Mouse (Mus musculus) embryonic facial prominence, embryonic 14.5 days (tissue): ENCODE results near the gene 4933402J07Rik. TPM values are rescaled to one million over a fixed set of nuclear protein-coding genes. Genes with fewer than 3 reads are reported as not detected.

Experiments used
- ATAC-seq: fragments of 200-750 bp; cut with Nextera tagmentation; 2 replicates; pipeline ENCODE4 v1.8.0; 2017; ENCODE audit warnings: low read depth, moderate number of reproducible peaks, moderate TSS enrichment
- DNase-seq: peaks from one replicate; pipeline ENCODE4 v3.0.0-alpha.2; 2015; ENCODE audit warnings: low spot score
- H3K27ac ChIP-seq: fragments of 300-500 bp; sonication (generic); replicated peaks from 2 replicates; pipeline ENCODE4 v1.5.1; 2014; ENCODE audit warnings: low read depth, mild to moderate bottlenecking, low read length, moderate library complexity
- H3K27me3 ChIP-seq: fragments of 300-500 bp; sonication (generic); replicated peaks from 2 replicates; pipeline ENCODE4 v1.6.1; 2014; ENCODE audit warnings: low read length; ENCODE audit not compliant: control insufficient read depth, insufficient read depth
- H3K36me3 ChIP-seq: fragments of 300-500 bp; sonication (generic); 2 replicates; pipeline ENCODE4 v1.6.1; 2014; ENCODE audit warnings: low read length, mixed read lengths; ENCODE audit not compliant: control insufficient read depth, insufficient read depth
- H3K4me1 ChIP-seq: fragments of 300-500 bp; sonication (generic); 2 replicates; pipeline ENCODE4 v1.6.1; 2014; ENCODE audit warnings: antibody characterized with exemption, low read length; ENCODE audit not compliant: control insufficient read depth, insufficient read depth
- H3K4me2 ChIP-seq: fragments of 300-500 bp; sonication (generic); 2 replicates; pipeline ENCODE4 v1.6.1; 2014; ENCODE audit warnings: low read depth, mild to moderate bottlenecking, low read length, moderate library complexity, mixed read lengths
- H3K4me3 ChIP-seq: fragments of 300-500 bp; sonication (generic); 2 replicates; pipeline ENCODE4 v1.5.1; 2014; ENCODE audit warnings: low read depth, mild to moderate bottlenecking, low read length
- H3K9ac ChIP-seq: fragments of 300-500 bp; sonication (generic); 2 replicates; pipeline ENCODE4 v1.6.1; 2014; ENCODE audit warnings: low read depth, mild to moderate bottlenecking, low read length, moderate library complexity, mixed read lengths
- H3K9me3 ChIP-seq: fragments of 300-500 bp; sonication (generic); 2 replicates; pipeline ENCODE4 v1.6.1; 2016; ENCODE audit warnings: low read length; ENCODE audit not compliant: control insufficient read depth
- WGBS: fragments of 180-500 bp; shearing (Covaris S2); extraction: QIAGEN DNeasy Blood & Tissue Kit; methylation state at CpG from one replicate; pipeline ENCODE4 v1.1.7; 2014; 5-methylcytosine and 5-hydroxymethylcytosine counted together
- polyA plus RNA-seq: library from polyadenylated mRNA; unstranded; fragments of >200 nt; fragmentation: Nextera tagmentation; extraction: Ambion mirVana; gene quantifications from 2 replicates; pipeline ENCODE4 v1.2.1, GENCODE M21; 2014

4933402J07Rik gene
- polyA plus RNA-seq, 1 experiment from 2014 or later: not detected

GRCm38 (mm10) chr8:87552801-87553200 is 10.9 kb upstream of the 4933402J07Rik start:
- no peaks in the 10 kb centered on the region for H3K9me3 ChIP-seq
- no peak for ATAC-seq
- no peaks in the 10 kb centered on the region for H3K27me3 ChIP-seq
- H3K36me3 ChIP-seq: no peaks in the 10 kb centered on the region
- H3K9ac ChIP-seq: no peak overlapping the region
- no peak overlapping the region for H3K4me2 ChIP-seq
- H3K27ac ChIP-seq: no peak overlapping the region
- no peak for DNase-seq
- H3K4me3 ChIP-seq: no peak overlapping the region
- 52% methylated on average over 1 of the region's 1 CpGs for WGBS
- no peaks in the 10 kb centered on the region for H3K4me1 ChIP-seq

DNA sequence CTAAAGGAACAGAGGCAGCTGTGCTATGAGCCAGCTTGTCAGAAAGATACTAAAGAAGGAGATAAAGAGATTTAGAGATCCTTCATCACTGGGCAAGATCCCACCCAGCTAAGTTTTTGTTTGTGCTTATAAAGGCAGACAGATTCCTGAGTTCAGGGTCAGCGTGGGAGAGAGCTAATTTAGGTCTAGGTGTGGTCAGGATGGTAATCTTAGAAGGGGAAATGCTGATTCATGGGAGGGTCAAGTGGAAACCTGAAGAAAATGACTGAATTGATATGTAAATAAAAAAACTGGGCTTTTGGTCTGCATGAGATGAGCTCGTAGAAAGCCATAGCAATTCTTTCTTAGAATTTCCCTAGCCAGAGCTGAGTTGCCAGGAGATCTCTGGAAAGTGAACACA is 2.9 kb upstream of the 4933402J07Rik start:
- ATAC-seq (no peak), DNase-seq (no peak)
- H3K4me3 ChIP-seq: no peak overlapping the region
- H3K4me1 ChIP-seq: no peaks in the 10 kb centered on the region
- no peak overlapping the region for H3K27ac ChIP-seq
- H3K9ac ChIP-seq: no peak overlapping the region
- H3K9me3 ChIP-seq: no peaks in the 10 kb centered on the region
- H3K27me3 ChIP-seq: no peaks in the 10 kb centered on the region
- 49% methylated on average over 2 of the region's 2 CpGs for WGBS
- no peaks in the 10 kb centered on the region for H3K36me3 ChIP-seq
- H3K4me2 ChIP-seq: no peak overlapping the region

GRCm38 (mm10) chr8:87569203-87569602 is 5.5 kb downstream of the 4933402J07Rik start:
- ATAC-seq (no peak), DNase-seq (no peak)
- H3K27me3 ChIP-seq: no peaks in the 10 kb centered on the region
- H3K4me2 ChIP-seq: 0 out of 2 replicates have a peak overlapping the region, but pooled peaks have one; percentile 61
- H3K27ac ChIP-seq: no peak overlapping the region
- no peak overlapping the region for H3K9ac ChIP-seq
- 72% methylated on average over 5 of the region's 5 CpGs for WGBS
- H3K4me1 ChIP-seq: peaks cover 4% of the 10 kb centered on the region; the same call in 1 of the 2 replicates
- no peaks in the 10 kb centered on the region for H3K9me3 ChIP-seq
- no peak overlapping the region for H3K4me3 ChIP-seq
- H3K36me3 ChIP-seq: no peaks in the 10 kb centered on the region

GRCm38 (mm10) chr8:87569706-87570563 is 6.3 kb downstream of the 4933402J07Rik start:
- H3K9ac ChIP-seq: peak overlapping the region; percentile 60
- H3K27me3 ChIP-seq: no peaks in the 10 kb centered on the region
- H3K4me2 ChIP-seq: peak overlapping the region; percentile 61
- no peaks in the 10 kb centered on the region for H3K36me3 ChIP-seq
- H3K9me3 ChIP-seq: no peaks in the 10 kb centered on the region
- ATAC-seq: peak; percentile 76
- peak overlapping the region; percentile 33 for H3K4me3 ChIP-seq
- 12% methylated on average over 13 of the region's 13 CpGs for WGBS
- DNase-seq: peak; percentile 77
- H3K4me1 ChIP-seq: peaks cover 4% of the 10 kb centered on the region; the same call in 1 of the 2 replicates
- peak overlapping the region; percentile 80 for H3K27ac ChIP-seq

- H3K36me3 ChIP-seq: no peaks in the 10 kb centered on the region
- peak overlapping the region; percentile 33 for H3K4me3 ChIP-seq
- WGBS: 3% methylated on average over 8 of the region's 8 CpGs
- ATAC-seq (peak; percentile 54), DNase-seq (peak; percentile 57)
- H3K27ac ChIP-seq: peak overlapping the region; percentile 80
- H3K4me1 ChIP-seq: peaks cover 4% of the 10 kb centered on the region; the same call in 1 of the 2 replicates
- no peaks in the 10 kb centered on the region for H3K27me3 ChIP-seq
- H3K9me3 ChIP-seq: no peaks in the 10 kb centered on the region
- peak overlapping the region; percentile 61 for H3K4me2 ChIP-seq
- H3K9ac ChIP-seq: peak overlapping the region; percentile 60
These were observed 6.9 kb downstream of the 4933402J07Rik start for GRCm38 (mm10) chr8:87570564-87570855.

GRCm38 (mm10) chr8:87570880-87571279 is 7.2 kb downstream of the 4933402J07Rik start:
- Histone ChIP-seq H3K4me2 (peak overlapping the region; percentile 61), H3K4me3 (peak overlapping the region; percentile 33), H3K36me3 (no peaks in the 10 kb centered on the region), H3K27me3 (no peaks in the 10 kb centered on the region), H3K9ac (peak overlapping the region; percentile 60), H3K27ac (peak overlapping the region; percentile 80; the same call in 1 of the 2 replicates), H3K4me1 (peaks cover 4% of the 10 kb centered on the region; the same call in 1 of the 2 replicates), H3K9me3 (no peaks in the 10 kb centered on the region)
- 4% methylated on average over 7 of the region's 7 CpGs for WGBS
- DNase-seq (peak; percentile 34), ATAC-seq (no peak)

- DNase-seq: peak; percentile 68
- H3K27ac ChIP-seq: no peak overlapping the region
- no peaks in the 10 kb centered on the region for H3K9me3 ChIP-seq
- H3K36me3 ChIP-seq: no peaks in the 10 kb centered on the region
- 0% methylated on average over 2 of the region's 2 CpGs for WGBS
- no peak overlapping the region for H3K4me3 ChIP-seq
- no peak overlapping the region for H3K9ac ChIP-seq
- H3K4me2 ChIP-seq: no peak overlapping the region
- H3K4me1 ChIP-seq: no peaks in the 10 kb centered on the region
- ATAC-seq: peak; percentile 71; the same call in 1 of the 2 replicates
- no peaks in the 10 kb centered on the region for H3K27me3 ChIP-seq
These were observed 30.6 kb downstream of the 4933402J07Rik start for GRCm38 (mm10) chr8:87594272-87594671.

DNA sequence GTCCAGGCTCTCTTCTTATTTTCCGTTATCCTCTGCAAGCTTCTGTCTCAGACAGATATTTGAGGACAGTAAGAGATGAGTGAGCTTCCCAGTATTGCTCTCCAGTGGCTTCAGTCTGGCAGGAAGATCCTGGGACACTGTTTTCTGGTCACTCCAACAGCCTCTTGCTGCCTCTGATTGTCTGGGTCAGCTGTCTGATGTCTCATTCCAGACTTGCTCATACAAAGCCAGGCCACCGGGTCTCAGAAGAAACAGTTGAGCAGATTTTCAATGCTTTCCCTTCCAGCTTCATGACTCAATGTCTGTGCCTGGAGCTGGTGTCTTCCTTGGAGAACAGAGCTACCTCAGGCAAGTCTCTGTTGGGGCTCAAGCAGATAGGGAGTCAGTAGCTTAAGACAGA is 39.1 kb downstream of the 4933402J07Rik start:
- Histone ChIP-seq H3K4me1 (no peaks in the 10 kb centered on the region), H3K4me3 (no peak overlapping the region), H3K4me2 (no peak overlapping the region), H3K36me3 (no peaks in the 10 kb centered on the region), H3K27me3 (no peaks in the 10 kb centered on the region), H3K9ac (no peak overlapping the region), H3K9me3 (no peaks in the 10 kb centered on the region), H3K27ac (no peak overlapping the region)
- ATAC-seq (no peak), DNase-seq (no peak)
- WGBS: 88% methylated on average over 2 of the region's 2 CpGs

- no peak for ATAC-seq
These were observed 45.5 kb downstream of the 4933402J07Rik start for GRCm38 (mm10) chr8:87609110-87609509.

More at GRCm38 (mm10) chr8:87609110-87609509, 45.5 kb downstream of the 4933402J07Rik start:
- Histone ChIP-seq H3K27me3 (no peaks in the 10 kb centered on the region), H3K4me3 (no peak overlapping the region), H3K27ac (no peak overlapping the region), H3K4me2 (no peak overlapping the region), H3K9ac (no peak overlapping the region), H3K4me1 (no peaks in the 10 kb centered on the region), H3K36me3 (no peaks in the 10 kb centered on the region), H3K9me3 (no peaks in the 10 kb centered on the region)
- WGBS: 96% methylated on average over 7 of the region's 7 CpGs
- DNase-seq: no peak
